Mouse (Mus musculus) hindlimb bud, embryonic 11.5 days (tissue): ENCODE results near the gene Ak4.

Source experiments
- DNase-seq: peaks from one replicate; pipeline ENCODE4 v3.0.0-alpha.2; 2012; ENCODE audit warnings: low read depth, low spot score; ENCODE audit errors: extremely low spot score

Ak4 gene

DNA sequence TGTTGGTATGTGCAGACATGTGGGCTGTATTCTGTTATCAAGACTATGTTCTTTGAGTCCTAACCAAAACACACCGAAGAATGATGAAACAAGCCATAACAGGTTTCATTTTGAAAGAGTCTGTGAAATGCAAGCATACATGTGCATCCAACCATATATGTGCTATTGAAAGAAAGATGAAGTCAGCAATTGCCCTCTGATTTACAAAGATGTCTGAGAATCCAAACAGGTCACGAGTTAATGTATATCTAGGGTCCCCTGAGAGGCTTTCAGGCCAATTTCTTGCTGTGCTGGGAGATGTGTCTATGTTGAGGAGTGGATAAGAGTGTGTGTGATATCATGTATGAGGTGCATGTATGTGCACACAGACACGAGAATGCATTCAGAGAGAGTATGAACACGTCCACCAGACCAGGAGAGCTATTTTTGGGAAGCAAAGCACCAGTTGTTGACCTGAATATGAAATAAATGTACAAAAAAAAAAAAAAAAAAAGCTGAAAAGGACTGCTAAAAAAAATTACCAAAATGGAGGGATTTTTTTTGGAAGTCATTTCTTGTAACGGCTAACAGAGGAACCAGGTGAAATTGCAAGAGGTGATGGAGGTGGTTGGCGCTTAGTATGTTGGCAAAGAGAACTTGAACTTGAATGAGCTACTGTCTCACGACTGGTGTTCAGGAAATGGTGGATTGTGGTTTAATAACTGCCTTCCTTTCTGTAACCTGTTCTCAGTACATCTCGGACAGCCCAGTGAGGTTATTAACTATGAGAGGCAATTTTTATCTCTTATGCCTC, 91.2 kb downstream of the Ak4 start:
- no peak for DNase-seq

DNA sequence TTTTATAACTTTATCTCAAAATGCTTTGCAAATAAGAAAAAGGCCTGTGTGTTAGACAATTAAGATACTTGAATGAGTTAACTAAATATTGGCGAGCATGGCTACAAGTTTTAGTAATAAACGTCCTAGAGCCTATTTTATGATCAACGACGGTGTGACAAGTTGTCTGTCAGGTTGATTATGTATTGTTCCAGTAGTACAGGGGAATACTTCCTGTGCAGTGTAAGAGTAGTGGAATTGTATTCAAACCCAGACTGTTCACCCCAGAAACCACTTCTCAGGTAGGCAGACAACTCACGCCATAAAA, 91.8 kb downstream of the Ak4 start:
- DNase-seq = no peak

DNA sequence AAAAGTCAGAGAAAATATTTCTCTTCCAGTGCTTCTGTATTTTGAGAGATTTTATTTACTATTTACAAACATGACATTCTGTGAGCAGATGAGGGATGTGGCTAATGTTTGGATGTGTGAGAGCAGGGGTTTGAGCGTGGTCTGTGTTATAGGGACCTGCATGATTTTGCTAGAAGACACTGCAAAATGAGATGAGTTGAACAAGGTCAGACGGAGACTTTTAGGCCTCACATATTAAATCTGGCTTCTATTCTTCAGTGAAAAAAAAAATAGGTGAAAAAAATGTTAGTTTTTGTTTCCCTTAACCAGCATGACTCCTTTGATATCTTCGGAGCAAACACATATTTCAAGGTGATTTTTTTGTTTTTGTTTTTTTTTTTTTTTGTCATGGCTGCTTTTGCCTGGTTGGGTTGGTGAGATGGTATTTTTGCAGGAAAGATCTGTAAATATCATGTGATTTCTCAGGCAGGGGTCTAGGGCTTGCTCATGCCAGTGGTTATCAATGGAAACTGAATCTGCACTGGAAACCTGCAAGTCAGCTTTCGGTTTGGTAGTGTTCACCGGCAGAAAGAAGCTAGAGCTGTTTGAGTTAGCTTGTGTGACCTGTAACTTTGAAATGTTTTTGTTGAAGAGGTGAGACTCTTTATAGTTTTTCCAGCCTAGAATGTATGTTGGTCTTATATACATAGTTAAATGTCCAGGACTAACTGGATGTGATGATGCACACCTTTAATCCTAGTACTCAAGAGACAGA, 92.9 kb downstream of the Ak4 start:
- DNase-seq = no peak

DNA sequence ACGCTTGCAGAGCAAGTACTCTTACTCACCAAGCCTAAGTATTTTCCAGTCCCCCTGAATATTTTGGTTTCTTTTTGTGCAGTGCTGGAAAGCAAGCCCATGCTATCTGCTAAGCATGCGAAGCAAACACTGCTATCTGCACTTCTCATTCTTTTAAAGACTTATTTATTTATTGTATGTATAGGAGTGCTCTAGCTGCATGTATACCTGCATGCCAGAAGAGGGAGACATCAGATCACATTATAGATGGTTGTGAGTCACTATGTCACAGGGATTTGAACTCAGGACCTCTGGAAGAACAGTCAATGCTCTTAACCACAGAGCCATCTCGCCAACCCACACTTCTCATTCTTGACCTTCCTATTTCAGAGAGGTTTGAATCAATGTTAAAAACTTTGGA, 94.2 kb downstream of the Ak4 start:
- DNase-seq = no peak

DNA sequence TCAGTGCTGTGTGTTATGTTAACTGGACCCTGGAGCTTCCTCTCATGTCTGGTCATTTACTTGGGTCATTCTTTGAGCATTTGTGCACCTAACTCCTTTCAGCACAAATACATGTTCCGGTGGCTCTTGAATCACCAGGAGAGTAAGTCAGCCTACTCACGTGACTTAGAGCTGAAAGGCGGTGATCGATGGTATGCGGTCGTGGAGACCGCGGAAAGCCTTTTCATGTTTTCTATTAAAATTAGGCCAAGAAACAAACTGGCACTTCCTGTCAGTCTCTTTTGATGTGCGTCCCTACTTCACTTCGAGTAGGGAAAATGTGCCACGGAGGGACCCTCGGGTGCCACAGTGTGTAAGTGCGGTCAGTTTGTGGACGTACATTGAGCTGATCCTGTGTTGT, 96.8 kb downstream of the Ak4 start:
- no peak for DNase-seq
